Mouse (Mus musculus): ENCODE results near the gene Zfp385a.
A peak's percentile ranks its signal among the peaks of the same experiment; 100 is the strongest.

Zfp385a gene

DNA sequence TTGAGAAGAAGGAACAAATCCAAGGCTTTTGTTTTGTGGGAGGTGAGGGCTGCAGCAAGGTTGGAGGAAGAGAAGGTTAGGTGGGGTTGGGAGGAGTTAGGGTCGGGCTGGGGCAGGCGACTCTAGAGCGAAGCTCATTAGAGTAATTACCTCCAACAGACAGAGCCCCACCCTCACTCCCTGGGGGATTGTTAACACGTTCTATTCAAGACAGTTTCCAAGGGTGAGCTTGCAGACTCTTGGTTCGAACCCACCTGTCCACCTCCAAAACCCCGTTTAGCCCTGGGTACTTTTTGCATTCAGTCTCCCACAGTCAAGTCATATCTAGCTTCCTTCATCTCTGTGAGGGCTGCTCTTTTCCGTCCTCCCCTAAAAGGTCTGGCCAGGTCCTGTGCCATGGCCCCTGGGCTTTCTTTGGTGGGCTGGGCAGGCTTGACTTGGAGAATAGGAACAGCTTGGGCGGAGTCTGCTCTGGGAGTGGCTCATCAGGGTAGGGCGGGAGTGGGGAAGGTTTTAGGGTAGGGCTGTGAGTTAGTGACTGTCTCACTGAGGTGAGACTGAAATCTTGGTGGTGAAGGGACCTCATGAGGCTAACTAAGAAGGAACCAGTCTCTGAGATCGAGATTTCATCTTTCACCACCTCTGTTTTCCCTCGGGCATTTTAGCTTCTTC, 2.8 kb downstream of the Zfp385a start:
- no peak for DNase-seq (ENCODE audit: low spot score in 2 of 2)

DNA sequence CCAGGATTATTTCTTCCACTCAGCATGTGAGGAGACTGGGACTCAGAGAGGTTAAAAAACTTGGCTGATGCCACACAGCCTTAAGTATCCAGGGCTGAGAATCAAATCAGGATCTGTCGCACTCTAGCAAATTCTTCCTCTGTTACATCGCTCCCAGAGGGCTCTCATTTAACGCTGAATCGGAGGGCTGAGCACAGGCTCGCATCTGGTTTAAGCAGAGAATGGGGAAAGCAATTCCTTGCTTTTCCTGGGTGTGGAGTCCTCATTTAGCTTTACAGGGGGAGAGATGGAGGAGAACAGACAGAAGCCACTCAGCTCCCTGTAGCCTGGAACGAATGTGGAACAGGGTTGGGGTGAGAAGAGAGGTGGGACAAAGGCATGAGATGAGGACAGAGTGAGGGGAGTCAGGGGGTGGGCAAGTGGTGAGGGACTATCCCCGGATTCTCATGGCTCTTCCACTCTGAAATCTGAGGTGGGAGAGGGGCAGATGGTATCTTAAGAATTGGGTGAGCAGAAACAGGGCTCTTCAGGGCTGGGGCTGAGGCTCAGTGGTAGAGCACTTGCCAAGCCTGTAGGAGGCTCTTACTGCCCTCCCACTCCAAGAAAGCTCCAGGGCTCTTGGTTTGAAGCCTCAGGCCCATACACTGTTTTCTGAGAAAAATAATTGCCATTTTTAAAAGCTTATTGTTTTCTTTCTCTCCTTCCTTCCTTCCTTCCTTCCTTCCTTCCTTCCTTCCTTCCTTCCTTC, 4.2 kb downstream of the Zfp385a start:
- no peak for DNase-seq (ENCODE audit: low spot score in 2 of 2)

DNA sequence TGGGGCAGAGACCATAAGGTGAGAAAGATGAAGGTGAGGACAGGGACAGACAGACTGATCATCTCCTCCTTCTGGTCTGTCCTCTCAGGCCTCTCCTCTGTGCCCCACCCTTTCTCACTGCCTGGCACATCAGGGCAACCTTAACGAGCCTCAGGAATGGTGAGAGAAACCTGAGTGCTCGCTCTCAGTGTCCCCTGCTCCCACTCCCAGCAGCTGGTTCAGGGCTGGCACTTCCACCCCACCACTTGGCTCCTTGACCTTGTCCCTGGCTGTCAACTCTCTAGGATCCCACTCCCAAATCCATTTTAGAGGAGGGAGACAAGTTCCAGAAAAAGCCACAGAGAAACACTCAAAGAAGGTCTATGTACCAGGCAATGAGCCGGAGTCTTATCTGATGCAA, 4.9 kb downstream of the Zfp385a start:
- no peak for DNase-seq (ENCODE audit: low spot score in 2 of 2)

DNA sequence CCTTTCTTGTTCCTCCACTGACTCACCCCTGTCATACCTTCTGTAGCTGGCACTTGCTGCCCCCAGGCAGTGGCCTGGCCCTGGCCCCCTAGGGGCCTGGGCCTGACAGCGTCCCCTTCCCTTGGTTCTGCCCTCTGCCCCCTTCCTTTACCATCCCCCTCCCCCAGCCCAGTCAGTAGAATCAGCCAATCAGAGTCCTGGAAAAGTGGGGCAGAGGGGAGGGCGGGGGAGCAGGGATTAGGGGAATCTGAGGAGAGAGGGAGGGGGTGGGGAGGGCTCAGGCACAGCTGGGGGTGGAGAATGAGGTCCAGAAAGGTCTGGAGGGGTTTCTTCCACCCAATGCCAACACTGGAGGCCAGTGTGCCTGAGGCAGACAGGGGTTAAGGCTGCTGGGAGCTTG, 5.7 kb downstream of the Zfp385a start:
- DNase-seq (ENCODE audit: low spot score in 2 of 2): no peak

DNA sequence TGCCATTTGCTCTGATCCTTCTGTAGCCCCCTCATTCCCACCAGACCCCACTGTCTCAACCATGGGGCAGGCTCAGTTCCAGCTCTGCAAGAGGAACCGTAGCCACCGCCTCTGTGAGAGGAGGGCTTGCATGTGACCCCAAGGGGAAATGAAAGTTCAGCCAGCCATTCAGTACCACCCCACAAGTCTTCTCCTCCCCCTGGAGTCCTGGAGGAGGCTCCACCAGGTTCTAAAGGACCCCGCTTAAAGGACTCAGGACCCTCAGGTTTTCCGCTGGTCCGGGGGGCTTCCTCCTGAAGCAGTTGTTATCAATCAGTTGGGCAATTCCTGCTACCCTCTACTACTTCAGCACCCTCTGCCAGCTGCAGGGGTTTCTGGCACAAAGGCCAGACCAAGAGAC, 6.2 kb downstream of the Zfp385a start:
- no peak for DNase-seq (ENCODE audit: low spot score in 2 of 2)

DNA sequence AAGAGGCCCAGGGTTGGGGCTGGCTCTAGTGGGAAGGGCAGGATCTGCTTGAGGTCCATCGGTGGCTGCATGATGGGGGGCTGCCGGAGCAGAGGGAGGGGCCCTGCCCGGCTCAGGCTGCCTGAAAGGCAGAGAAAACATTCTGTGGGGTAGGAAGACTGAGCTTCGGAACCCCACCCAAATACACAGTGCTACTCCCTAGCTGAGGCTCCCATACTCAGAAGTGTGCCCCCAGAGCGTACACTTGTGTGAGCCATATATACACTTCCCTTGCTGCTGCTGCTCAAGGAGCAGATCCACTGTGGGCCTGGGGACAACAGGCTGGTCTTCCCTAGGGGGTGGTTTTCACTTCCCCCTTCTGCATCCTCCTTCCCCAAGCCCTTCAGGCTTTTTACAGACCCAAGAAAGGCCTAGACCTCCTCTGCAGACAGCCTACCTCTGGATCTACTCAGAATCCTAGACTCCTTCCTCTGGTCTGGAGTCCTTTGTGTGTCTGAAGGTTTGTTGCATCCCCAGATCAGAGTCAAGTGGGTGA, 6.7 kb downstream of the Zfp385a start:
- no peak for DNase-seq (ENCODE audit: low spot score in 2 of 2)

DNA sequence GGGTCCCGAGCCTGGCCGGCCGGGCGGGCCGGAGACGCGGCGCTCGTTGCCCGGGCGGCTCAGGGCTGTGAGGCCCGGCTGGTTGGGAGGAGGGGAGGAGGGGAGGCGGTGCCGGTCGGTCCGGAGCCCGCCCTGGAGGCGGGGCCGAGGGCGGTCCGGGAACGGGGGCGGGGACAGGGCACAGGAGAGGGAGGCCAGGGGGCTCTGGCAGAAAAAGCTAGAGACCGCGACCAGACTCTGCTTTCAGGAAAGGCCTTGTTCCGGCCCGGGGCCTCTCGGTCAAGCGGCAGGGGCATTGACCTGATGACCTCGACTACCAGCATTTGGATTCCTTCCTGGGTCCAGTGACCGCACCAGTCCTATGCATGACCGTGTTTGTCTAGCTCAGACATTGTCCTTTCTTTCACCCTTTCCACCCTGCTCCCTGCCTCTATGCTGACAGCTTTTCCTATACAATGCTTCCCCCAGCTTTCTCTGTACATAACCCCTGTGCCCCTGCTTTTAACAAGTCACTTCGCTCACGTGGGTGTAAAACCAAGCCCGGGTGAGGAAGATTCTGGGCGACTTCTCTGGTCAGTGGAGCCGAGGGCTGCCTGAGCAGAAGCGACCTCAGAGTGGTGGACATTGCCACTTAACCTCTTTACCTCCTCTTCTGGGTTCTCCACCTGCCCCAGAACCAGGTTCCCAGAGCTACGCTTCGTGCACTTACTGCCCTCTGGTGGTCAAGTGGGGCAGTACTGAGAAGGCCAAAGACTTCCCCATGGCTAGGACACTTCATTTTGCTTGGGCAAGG, 16.2 kb downstream of the Zfp385a start:
- DNase-seq (ENCODE audit: low spot score in 2 of 2): peak; percentile 83 to 92

DNA sequence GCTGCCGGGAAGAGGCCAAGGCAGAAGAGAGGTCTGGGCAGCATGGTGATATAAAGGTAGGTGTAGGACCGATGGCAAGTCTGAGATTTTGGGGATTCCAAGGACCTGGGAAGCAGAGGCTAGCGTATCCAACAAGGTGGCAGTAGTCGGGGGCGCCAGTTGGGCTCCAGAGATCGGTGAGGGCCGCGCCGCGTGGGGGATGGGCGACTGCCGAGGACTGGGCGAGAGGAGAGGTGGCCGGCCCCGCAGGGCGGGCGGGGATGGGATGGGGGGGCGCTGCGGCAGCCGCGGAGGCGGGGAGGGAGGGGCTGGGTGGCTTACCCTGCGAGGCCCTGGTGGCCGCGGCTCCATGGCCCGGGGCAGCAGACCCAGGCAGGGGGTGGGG, 16.8 kb downstream of the Zfp385a start:
- no peak for DNase-seq (ENCODE audit: low spot score in 2 of 2)

DNA sequence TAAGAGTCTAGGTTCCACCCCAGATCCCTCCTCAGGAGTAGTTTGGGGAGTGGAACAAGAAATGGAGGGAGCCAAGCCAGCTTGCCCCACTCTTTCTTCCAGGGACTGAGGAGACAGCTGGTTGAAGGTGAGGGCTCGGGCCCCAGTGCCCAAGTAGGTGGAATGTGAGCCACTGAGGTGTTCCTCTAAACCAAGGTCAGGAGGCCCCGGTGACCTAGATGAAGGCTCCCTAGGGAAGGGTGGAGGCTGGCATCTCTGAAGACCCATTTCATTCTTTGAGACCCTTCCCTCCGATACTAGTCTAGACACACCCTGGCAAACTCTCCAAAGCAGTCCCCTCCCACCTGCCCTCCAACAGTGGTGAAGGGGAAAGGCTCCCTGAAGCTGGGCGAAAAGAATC, 17.5 kb downstream of the Zfp385a start:
- no peak for DNase-seq (ENCODE audit: low spot score in 2 of 2)

DNA sequence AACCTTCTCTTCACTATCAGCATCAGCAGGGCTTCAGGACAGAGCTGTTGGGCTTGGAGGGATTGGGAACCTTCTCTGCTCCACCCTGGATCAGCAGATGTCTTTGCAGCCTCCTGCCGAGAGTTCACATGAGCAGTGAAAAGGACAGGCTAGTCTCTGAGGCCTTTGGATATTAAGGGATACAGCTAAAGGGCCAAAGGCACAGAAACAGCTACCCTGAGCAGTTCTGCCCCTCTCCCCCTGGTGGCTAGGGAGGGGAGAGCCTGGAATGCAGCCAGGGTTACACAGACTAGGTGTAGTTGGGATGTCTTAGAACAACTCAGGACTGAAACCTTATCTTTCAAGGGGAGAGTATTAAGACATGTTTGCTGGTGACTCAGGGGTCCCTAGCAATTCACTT, 18.8 kb downstream of the Zfp385a start:
- DNase-seq (ENCODE audit: low spot score in 2 of 2): no peak

DNA sequence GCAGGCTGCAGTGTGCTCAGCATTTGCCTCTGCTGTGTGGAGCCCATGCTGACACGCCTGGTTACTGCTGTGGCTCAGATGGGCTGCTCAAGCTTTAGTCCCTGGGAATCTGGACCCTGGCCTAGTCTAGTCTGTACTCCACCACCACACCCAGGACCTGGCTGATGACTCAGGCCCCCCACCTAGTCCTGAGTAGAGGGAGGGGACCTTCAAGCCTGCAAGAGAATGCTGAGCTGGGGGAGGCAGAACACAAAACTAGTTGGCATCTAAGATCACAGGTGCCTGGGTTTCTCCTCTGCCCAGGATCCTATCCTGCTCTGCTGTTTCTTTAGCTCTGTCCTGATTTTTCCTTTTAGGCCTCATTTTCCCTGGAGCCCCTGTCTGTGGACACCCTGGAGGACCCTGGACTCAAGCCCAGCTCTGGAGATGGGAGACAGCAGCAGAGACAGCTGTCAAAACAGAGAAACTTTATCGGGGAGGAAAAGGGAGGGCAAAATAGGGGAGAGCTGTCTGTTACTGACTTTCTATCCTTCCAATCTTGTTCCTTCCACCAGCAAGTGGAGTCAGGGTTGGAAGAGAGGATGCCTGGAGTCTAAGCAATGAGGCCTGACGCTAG, 21.6 kb downstream of the Zfp385a start:
- DNase-seq (ENCODE audit: low spot score in 2 of 2): no peak

DNA sequence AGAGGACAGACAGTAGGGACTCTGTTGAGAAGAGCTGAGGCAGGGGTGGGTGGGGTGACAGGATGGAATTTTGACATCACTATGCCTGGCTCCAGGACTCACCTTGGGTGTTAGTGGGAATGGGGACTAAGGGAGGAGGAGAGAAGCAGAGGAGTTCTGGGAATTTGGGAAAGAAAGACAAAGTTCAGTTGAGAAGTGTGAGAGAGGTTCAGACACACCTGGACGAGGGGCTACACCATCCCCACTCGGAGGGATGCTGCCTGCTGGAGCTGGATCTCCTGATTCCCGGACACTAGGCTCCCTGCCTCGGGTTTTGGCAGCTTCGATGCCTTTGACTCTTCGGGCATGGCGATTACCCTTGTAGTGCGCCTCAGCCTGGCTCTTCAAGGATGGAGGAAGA, 22.2 kb downstream of the Zfp385a start:
- no peak for DNase-seq (ENCODE audit: low spot score in 2 of 2)

DNA sequence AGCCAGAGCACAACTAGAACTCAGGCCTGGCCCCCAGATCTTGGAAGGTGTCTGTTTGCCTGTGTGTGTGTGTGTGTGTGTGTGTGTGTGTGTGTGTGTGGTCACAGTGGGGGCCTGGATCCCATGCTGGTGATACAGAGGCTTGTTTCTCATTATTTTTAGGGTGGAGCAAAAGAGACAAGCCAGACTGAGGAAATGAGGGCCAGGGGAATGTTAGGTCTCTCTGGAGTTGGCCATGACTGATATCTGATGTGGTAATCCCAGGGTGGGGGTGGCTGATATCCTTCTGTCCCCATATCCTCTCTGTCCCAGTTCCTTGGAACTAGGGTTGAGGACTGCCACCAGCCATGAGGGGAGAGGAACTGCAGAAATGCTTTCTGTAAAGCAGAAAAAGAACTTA, 22.8 kb downstream of the Zfp385a start:
- DNase-seq (ENCODE audit: low spot score in 2 of 2): no peak

DNA sequence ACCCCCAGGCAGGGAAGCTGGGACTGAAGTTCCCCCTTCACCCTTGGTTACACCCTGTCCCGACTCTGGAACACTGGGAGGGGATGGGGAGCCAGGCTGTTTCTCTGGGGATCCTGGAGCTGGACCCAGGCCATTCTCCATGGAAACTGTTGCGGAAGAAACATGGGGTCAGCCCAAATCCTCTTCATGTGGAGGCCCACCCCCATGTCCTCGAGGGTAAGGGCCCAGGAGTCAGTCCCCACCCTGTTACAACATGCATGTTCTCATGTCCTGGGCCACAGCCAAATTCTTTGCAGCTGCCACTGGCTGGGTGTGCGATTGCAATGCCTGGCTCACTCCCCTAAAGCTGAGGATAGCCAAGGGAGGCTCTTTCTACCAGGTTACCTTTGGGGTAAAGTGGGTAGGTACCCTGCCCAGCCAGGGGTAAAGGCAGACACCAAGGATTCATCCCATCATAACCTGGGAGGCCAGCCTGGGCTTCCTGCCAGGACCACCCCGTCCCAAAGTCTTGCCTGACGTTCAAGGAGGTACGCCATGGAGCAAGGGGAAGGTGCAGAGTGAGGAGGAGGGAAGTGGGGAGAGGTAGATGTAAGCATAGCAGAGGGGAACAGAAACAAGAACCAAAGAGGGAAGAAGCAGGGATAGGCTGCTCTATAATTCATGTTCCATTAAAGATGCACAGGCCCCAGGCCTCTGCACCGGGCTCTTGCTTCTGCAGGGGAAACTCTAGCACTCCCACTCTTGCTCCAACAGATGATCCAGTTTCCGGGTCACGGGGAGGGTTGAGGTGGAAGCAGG, 23.7 kb downstream of the Zfp385a start:
- DNase-seq (ENCODE audit: low spot score in 2 of 2): peak in 1 of 2 experiments; percentile 60

DNA sequence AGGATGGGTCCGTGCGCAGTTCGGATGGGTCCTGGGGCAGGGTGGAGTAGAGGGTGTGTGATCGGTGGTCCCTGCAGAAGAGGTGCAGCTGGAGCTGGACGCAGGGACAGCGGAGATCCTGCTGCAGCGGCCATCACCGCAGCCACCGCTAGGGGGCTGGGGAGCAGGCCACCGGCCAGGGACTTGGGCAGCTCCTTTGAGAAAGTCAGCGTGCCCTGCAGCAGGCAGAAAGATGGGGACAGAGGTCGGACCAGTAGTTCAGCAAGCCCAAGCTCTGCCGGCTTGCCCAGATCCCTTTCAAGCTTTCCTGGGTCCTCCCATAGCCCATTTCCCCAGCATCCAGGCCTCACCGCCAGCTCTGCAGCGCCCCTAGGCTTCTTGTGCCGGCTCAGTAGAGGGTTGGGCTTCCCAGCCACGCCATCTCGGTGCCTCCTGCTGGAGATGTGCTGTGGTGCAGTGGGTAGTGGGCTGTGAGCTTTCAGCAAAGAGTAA, 24.8 kb downstream of the Zfp385a start:
- peak in 1 of 2 experiments; percentile 54 for DNase-seq (ENCODE audit: low spot score in 2 of 2)

DNA sequence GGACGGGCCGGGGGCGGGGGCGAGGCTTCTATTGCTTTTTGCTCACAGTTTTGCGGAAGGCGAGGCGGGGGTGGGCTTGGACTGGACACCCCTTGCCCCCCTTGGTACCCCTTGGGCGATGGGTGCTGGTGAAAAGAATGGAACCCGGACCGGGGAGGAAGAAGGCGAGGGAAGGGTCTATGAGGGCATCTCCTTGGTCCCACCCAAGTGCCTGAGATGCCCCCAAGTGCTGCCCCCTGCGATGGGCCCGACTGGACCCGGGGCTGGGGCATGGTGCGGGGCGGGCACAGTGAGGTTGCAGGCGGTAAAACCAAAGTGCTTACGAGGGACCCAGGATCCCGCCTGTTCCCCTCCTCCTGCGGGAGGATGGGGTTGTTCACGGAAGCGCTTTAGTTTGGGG, 25.7 kb downstream of the Zfp385a start:
- DNase-seq (ENCODE audit: low spot score in 2 of 2): no peak

DNA sequence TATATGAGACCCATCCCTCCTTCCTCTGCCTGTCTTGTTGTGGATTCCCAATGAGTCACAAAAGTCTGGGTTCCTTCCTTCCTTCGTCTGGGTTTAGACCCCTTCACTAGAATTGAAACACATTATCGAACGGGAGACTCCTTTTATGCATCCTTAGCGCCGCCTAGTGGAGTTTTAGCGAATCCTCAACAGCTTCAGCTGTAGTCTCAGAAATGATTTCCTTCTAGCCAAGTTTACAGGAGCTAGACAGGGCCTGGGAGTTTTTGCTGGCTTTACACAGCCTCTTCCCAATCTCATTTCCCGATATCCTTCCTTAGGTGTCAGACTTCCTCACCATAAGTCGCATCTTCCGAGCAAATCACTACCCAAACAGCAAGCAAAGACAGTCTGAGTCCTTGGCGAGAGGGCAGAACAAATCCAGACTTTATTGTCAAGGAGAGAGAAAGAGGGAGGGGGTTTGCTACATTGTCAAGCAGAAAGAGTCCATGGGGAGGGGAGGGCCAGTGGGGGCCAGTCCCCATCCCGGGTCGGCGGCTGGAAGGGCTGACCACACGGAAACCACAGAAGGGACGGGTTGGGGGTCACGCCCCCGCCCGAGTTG, 26.3 kb downstream of the Zfp385a start:
- DNase-seq (ENCODE audit: low spot score in 2 of 2): no peak

DNA sequence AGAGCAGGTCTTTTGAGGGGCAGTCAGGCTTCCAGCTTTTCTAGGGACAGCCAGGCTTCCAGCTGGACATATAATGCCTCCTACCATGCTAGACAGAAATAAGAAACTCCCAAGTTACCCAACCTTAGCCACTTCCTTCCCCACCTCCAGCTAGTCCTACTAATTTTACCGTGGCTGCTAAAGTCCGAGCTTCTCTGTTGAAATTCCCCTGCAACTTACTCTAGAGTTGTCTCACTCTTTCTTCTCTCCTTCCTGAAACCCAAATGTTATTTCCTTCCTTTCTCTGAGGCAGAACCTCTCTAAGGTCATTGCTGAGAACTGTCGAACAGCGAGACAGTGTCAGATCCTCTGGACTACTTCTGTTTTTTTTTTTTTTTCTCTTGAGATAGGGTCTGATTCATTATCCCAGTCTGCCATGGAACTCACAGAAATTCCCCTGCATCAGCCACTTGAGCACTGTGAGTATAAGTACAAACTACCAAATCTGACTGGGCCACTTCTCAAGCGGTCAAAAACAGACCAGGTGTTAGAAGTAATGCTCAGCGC, 29.5 kb downstream of the Zfp385a start, which contains the start of gene Gpr84:
TSS of gene Gpr84 (minus strand) at position 248 of the 546 bp plus-strand sequence.
- DNase-seq (ENCODE audit: low spot score in 2 of 2): no peak

DNA sequence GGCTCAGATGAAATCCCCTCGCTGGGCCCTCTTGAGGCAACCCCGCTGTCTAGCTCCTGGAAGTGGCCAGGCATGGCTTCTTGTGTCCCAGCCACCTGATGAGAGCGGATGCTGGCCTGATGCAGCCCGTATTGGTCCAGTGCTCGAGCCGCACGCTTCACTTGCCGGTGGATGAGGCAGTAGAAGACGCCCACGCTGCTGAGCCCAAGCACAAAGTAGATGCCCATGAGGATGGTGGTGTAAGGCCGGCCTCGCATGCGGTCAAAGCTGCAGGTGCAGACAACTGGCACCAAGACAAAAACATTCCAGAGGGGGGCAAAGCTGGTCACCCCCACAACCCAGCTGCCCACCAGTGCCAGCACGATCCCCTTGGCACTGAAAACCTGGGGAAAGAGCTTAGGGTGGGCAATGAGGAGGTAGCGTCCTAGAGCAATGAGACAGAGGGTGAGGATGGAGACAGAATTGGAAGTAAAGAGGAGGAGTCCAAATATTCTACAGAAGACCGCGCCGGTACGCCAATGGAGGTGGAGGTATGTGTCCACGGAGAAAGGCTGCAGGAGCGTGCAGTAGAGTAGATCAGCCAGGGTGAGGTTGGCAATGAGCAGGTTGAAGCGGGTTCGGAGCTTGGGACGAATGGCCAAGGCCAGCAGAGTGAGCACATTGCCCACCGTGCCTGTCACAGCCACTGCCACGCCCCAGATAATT, 30.9 kb downstream of the Zfp385a start:
- DNase-seq (ENCODE audit: low spot score in 2 of 2): no peak
